Mouse (Mus musculus): Measurements from ENCODE around the gene Kcnq2. TPM values are rescaled to one million over a fixed set of nuclear protein-coding genes. Genes with fewer than 3 reads are reported as not detected.
A peak's percentile ranks its signal among the peaks of the same experiment; 100 is the strongest.

Gene Kcnq2
- total and polyA plus RNA-seq, 3 experiments, result 0.04 TPM; not detected in 2

DNA sequence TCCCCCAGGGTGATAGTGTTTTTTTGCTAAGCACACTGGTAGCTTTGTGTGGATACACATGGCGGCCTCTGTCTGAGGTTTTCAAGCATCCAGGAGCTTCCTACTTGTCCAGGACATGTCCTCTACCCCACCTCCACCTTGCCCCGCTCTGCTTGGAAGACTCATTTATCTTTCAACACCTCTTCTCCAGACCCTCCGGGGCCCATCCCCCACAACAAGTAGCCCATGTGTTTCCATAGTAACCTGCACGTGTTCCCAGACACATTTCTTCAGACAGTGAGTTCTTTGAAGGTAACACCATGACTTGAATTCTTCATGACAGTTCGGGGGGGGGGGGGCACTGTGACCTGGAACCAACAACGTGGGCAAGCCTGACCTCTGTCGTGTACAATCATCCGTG lies 77.8 kb downstream of the Kcnq2 start:
- Histone ChIP-seq H3K27ac (ENCODE audit: insufficient read depth, low read depth) (no peak overlapping the region), H3K9ac (ENCODE audit: insufficient read depth, low read depth) (no peak overlapping the region), H3K36me3 (replicated peaks in 1 of 2; ENCODE audit: control insufficient read depth in 1 of 2, insufficient read depth in 1 of 2, low read length in 1 of 2) (no peaks in the 10 kb centered on the region), H3K4me3 (replicated peaks in 1 of 3; ENCODE audit: low read depth in 2 of 3, low read length in 2 of 3, poor library complexity in 1 of 3) (no peak overlapping the region), H3K9me3 (replicated peaks; ENCODE audit: low read length) (no peaks in the 10 kb centered on the region), H3K79me2 (replicated peaks; ENCODE audit: control insufficient read depth, extremely low read depth, insufficient read depth, poor library complexity, severe bottlenecking) (no peaks in the 10 kb centered on the region), H3K4me2 (ENCODE audit: insufficient read depth, low read depth, poor library complexity, severe bottlenecking) (no peak overlapping the region), H3K4me1 (ENCODE audit: control insufficient read depth in 1 of 2, insufficient read depth in 2 of 2) (no peaks in the 10 kb centered on the region), H3K27me3 (replicated peaks) (peaks cover 95% of the 10 kb centered on the region)
- dilution Hi-C loops (cut with MboI; ENCODE audit: extremely low pct_ligation_motif_present, extremely low pct_unique_long_range_greater_than_20kb, low sequenced_read_pairs), result no loop called here
- TF ChIP-seq TBP (conservative IDR thresholded peaks at IDR 0.05; ENCODE audit: low read depth, low read length), result no peak
- no peak for TF ChIP-seq ETS1 (conservative IDR thresholded peaks at IDR 0.05; ENCODE audit: low read depth, low read length)
- no peak for TF ChIP-seq JUN (IDR thresholded peaks at IDR 0.05; ENCODE audit: insufficient read depth, low read depth, low read length)
- TF ChIP-seq SMC3 (IDR thresholded peaks at IDR 0.05; ENCODE audit: low read depth, low read length), result no peak
- no peak for TF ChIP-seq USF2 (conservative IDR thresholded peaks at IDR 0.05; ENCODE audit: low read depth, low read length)
- TF ChIP-seq BHLHE40 (IDR thresholded peaks at IDR 0.05; ENCODE audit: low read depth, low read length), result 0 out of 2 replicates have a peak, but pooled peaks have one; percentile 13
- in situ Hi-C loops (cut with MboI; ENCODE audit: low pct_ligation_motif_present, low pct_unique_long_range_greater_than_20kb, low sequenced_read_pairs), result loop anchor here (5.0 kb wide), 1 partner anchor 60 kb away; no protein-coding TSS in a partner anchor
- DNase-seq (ENCODE audit: extremely low read depth), result no peak

DNA sequence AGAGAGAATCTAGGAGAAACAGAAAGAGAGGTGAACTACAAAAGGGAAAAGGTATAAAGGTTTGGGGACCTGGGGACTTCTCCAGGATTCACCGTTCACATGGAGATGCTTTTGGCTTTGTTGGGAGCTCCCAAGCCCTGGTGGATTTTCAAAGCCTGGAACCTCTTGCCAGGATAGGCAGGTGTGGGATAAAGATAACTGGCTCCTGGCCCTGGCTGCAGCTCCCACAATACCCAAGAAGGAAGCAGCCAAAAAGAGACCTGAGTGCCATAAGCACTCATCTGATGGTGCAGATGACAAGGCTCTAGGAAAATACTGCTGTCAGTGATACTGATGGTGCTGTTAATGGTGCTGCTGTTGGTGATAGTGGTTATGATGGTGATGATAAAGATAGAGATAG lies 82.9 kb downstream of the Kcnq2 start:
- no peak overlapping the region for H3K9ac ChIP-seq (ENCODE audit: insufficient read depth, low read depth)
- H3K27me3 ChIP-seq (replicated peaks), result peaks cover 96% of the 10 kb centered on the region
- no peak overlapping the region for H3K27ac ChIP-seq (ENCODE audit: insufficient read depth, low read depth)
- H3K4me2 ChIP-seq (ENCODE audit: insufficient read depth, low read depth, poor library complexity, severe bottlenecking), result no peak overlapping the region
- H3K9me3 ChIP-seq (replicated peaks; ENCODE audit: low read length), result no peaks in the 10 kb centered on the region
- H3K4me1 ChIP-seq (ENCODE audit: control insufficient read depth in 1 of 2, insufficient read depth in 2 of 2), result no peaks in the 10 kb centered on the region
- in situ Hi-C loops (cut with MboI; ENCODE audit: low pct_ligation_motif_present, low pct_unique_long_range_greater_than_20kb, low sequenced_read_pairs), result no loop called here
- dilution Hi-C loops (cut with MboI; ENCODE audit: extremely low pct_ligation_motif_present, extremely low pct_unique_long_range_greater_than_20kb, low sequenced_read_pairs), result no loop called here
- no peak for DNase-seq (ENCODE audit: extremely low read depth)
- H3K36me3 ChIP-seq (replicated peaks in 1 of 2; ENCODE audit: control insufficient read depth in 1 of 2, insufficient read depth in 1 of 2, low read length in 1 of 2), result no peaks in the 10 kb centered on the region
- TF ChIP-seq BHLHE40 (IDR thresholded peaks at IDR 0.05; ENCODE audit: low read depth, low read length) (no peak), ETS1 (conservative IDR thresholded peaks at IDR 0.05; ENCODE audit: low read depth, low read length) (no peak), SIN3A (IDR thresholded peaks at IDR 0.05; ENCODE audit: low read length) (no peak), UBTF (IDR thresholded peaks at IDR 0.05; ENCODE audit: low read depth, low read length) (no peak), PAX5 (IDR thresholded peaks at IDR 0.05; ENCODE audit: low read length) (no peak), CHD1 (IDR thresholded peaks at IDR 0.05; ENCODE audit: low read depth, low read length) (no peak), HCFC1 (IDR thresholded peaks at IDR 0.05; ENCODE audit: low read depth, low read length) (no peak), MAFK (IDR thresholded peaks at IDR 0.05; ENCODE audit: insufficient replicate concordance, low read length) (no peak), MAX (IDR thresholded peaks at IDR 0.05; ENCODE audit: low read length) (no peak), TBP (conservative IDR thresholded peaks at IDR 0.05; ENCODE audit: low read depth, low read length) (no peak)
- no peak overlapping the region for H3K4me3 ChIP-seq (replicated peaks in 1 of 3; ENCODE audit: low read depth in 2 of 3, low read length in 2 of 3, poor library complexity in 1 of 3)
- H3K79me2 ChIP-seq (replicated peaks; ENCODE audit: control insufficient read depth, extremely low read depth, insufficient read depth, poor library complexity, severe bottlenecking), result no peaks in the 10 kb centered on the region

DNA sequence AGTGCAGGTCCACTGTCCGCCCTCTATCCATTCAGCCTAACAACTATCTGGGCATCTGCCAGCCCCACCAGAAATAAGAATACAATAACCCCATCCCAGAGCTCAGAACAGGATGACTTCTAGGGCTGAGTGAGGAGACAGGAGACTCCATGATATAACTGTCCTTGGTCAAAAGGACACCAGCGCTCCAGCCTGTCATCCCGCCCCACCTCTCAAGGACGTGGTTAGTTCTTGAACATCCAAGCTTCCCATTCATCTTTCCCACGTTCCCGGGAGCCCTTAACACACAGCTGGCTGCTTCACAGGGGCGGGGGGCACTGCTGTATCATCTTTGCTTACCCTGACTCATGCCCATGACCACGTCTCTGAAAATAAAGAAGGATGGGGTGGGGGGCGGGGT lies 86.1 kb downstream of the Kcnq2 start:
- Histone ChIP-seq H3K4me3 (replicated peaks in 1 of 3; ENCODE audit: low read depth in 2 of 3, low read length in 2 of 3, poor library complexity in 1 of 3) (no peak overlapping the region), H3K27me3 (replicated peaks) (peaks cover 96% of the 10 kb centered on the region), H3K79me2 (replicated peaks; ENCODE audit: control insufficient read depth, extremely low read depth, insufficient read depth, poor library complexity, severe bottlenecking) (no peaks in the 10 kb centered on the region), H3K27ac (ENCODE audit: insufficient read depth, low read depth) (no peak overlapping the region), H3K36me3 (replicated peaks in 1 of 2; ENCODE audit: control insufficient read depth in 1 of 2, insufficient read depth in 1 of 2, low read length in 1 of 2) (no peaks in the 10 kb centered on the region), H3K9ac (ENCODE audit: insufficient read depth, low read depth) (no peak overlapping the region), H3K4me1 (ENCODE audit: control insufficient read depth in 1 of 2, insufficient read depth in 2 of 2) (no peaks in the 10 kb centered on the region), H3K4me2 (ENCODE audit: insufficient read depth, low read depth, poor library complexity, severe bottlenecking) (no peak overlapping the region), H3K9me3 (replicated peaks; ENCODE audit: low read length) (no peaks in the 10 kb centered on the region)
- DNase-seq (ENCODE audit: extremely low read depth), result no peak
- dilution Hi-C loops (cut with MboI; ENCODE audit: extremely low pct_ligation_motif_present, extremely low pct_unique_long_range_greater_than_20kb, low sequenced_read_pairs), result no loop called here
- TF ChIP-seq USF2 (conservative IDR thresholded peaks at IDR 0.05; ENCODE audit: low read depth, low read length) (no peak), MAX (IDR thresholded peaks at IDR 0.05; ENCODE audit: low read length) (no peak), TCF12 (IDR thresholded peaks at IDR 0.05; ENCODE audit: low read depth, low read length) (no peak)
- in situ Hi-C loops (cut with MboI; ENCODE audit: low pct_ligation_motif_present, low pct_unique_long_range_greater_than_20kb, low sequenced_read_pairs), result loop anchor here (10.0 kb wide), 1 partner anchor 254 kb away; no protein-coding TSS in a partner anchor

Measured in CH12.LX (cell line).